Mouse (Mus musculus) monocyte, adult 59 days (primary cell): Measurements from ENCODE around the gene Rhbdd1. TPM values are rescaled to one million over a fixed set of nuclear protein-coding genes. Genes with fewer than 3 reads are reported as not detected.

Experiments used
- total RNA-seq, 2 experiments: library from RNA; stranded (reverse); gene quantifications; one replicate each; pipeline ENCODE4 v1.2.4; 2023

Rhbdd1 gene
- 10 to 100 TPM; 23.0 to 23.8 TPM for total RNA-seq

DNA sequence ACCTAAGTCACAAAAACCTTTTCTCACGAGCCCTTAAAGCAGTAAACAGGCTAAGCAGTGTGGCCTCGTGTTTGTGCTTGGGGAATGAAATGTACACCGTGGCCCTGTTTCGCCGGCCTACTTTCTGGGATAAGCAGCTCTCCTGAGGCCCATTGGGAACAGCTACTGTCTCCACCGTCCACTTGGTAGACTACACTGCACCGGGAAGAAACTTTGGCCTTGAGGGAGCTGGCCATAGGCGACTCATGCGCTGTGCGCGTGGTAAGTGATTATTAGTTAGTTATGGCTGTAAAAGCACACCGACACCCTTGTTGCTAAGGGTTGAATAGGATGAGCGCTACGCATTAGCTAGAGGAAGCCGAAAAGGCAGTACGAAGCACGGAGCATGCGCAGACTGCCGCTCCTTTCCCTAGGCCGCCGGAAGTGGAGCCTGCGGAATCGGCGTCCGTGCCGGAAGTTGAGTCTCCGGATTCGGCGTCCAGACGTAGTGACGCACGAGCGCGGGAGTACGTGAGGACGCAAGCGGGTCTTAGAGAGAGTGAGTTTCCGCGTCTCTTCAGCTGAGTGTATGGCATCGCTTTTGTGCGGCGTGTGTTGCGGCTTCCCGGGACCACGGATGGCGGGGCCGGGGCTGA, at the start of gene Rhbdd1:
Rhbdd1 (plus strand) TSS at position 342 of the 635 bp plus-strand sequence.

DNA sequence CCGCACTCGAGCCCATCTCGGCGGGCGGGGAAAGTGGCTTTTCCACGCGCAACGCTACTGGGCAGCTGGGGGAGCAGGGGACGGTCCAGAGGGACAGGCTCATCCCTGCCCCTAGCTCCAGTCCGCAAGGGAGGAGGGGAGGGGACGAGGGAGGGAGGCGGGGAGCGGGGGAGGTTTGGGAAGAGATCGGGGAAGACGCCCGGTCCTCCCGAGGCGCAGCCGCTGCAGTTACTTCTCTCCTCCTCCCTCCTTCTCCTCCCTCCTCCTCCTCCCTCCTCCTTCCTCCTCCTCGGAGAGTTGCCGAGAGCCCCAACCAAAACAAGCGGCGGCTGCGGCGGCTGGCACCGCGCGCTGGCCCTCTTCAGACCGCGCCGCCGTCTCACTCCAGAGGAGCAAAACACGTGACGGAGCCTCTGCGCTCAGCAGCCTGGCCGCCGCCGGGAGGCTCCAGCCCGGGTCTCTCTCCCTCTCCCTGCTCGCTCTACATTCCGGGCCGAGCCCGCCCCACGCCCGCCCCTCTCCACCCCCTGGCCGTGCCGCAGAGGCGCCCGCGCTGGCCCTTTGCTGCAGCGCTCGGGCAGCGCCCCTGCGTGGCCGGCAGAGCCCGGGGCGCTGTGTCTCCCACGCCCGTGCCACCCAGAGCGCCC, 25.0 kb upstream of the Rhbdd1 start, which contains the start of gene Irs1:
Irs1 (minus strand) TSS at position 266 of the 647 bp plus-strand sequence.

Other genes starting within 250 kb of the Rhbdd1 start
- not detected for gene Gm9747, start 83.3 kb upstream of the Rhbdd1 start, total RNA-seq
- gene Irs1, start 25.0 kb upstream of the Rhbdd1 start, total RNA-seq = under 1 TPM in 1 of 2 experiments, not detected in 1; 0.06 TPM